Mouse (Mus musculus): Measurements from ENCODE around the gene Prpf40b.
"Not testable (repeated sequence)": the region's sequence is repeated elsewhere in the genome, so short reads cannot be mapped to it uniquely, and the experiment has no call there.

The Prpf40b gene

GRCm38 (mm10) chr15:99294813-99295374, at the start of gene Prpf40b:
Prpf40b (plus strand) TSS chr15:99295087.
- peak; percentile 85 to 90 for DNase-seq

DNA sequence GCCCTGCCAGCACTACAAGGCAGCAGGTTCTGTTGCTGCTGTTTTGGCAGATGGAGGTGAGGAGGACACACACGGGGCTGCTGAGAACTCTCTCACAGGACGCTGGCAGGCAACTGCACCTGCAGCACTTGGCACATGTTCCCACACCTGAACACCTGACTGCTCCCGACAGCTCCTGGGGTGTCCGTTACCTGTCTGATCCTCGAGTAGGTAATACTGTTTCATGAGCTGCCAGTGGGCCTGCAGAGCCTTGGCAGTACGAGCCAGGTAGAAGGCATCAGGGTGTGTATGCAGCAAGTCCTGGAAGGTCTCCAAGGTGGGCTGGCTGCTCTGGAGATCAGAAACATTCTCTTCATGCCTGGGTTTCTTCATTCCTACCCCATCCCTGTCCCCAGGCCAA, 48.2 kb upstream of the Prpf40b start:
- DNase-seq, result not testable (repeated sequence)

- DNase-seq, result no peak
Measured at GRCm38 (mm10) chr15:99248972-99249371, 45.9 kb upstream of the Prpf40b start.

DNA sequence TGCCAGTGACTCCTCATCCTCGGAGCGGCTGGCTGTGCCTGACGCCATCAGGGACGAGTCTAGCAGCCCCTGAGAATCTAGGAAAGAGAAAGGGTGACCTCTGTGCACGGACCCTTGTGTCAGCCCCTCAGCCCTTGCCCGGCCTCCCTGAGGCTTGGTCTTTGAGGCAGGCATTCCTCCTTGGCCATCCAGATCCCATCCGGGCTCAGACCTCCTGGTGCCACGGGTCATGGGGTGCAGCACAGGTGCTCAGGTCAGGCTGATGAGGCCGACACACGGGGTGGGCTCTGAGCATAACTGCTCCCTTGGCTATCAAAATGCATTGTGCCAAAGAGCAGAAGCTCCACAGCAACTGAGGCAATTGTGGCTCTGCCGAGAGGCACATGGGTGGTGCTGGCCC, 44.9 kb upstream of the Prpf40b start:
- DNase-seq, result no peak

GRCm38 (mm10) chr15:99251111-99251510, 43.8 kb upstream of the Prpf40b start:
- DNase-seq, result peak in 1 of 2 experiments; percentile 29

- peak; percentile 95 to 96 for DNase-seq
Measured at GRCm38 (mm10) chr15:99251626-99252380, 43.1 kb upstream of the Prpf40b start, which contains the start of gene Mcrs1. Mcrs1 (minus strand) TSS chr15:99251961.

DNA sequence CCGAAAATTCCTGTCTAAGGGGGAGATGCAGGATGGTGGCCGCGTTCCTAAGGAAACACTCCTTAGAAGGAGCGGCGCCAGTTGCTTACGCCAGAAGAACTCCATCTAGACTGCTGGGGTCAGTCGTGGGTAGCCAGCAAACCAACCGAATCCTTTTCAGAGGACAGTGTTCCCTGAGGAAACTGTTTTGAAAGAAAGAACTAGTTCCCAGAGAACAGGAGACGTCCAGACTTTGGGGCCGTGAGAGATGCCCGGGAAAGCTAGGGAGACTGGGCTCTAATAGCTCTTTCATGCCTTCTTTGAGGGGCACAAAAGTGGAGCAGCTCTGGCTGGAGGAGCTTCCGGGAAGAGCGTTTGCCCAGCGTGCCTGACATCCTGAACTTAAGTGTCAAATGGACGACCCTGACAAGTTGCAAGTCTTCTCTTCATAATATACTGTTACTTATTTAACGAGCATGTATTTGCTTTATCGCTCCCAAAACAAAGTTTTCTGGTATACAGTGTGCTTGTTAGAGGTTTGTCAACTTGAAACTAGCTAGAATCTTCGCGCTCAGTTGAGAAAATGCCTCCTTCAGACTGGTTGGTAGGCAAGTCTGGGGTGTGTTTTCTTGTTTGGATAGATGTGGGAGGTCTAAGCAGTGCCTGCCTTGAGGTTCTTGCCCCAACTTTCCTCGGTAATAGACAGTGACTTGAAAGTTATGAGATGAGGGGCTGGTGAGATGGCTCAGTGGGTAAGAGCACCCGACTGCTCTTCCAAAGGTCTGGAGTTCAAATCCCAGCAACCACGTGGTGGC, 42.3 kb upstream of the Prpf40b start:
- no peak for DNase-seq

DNA sequence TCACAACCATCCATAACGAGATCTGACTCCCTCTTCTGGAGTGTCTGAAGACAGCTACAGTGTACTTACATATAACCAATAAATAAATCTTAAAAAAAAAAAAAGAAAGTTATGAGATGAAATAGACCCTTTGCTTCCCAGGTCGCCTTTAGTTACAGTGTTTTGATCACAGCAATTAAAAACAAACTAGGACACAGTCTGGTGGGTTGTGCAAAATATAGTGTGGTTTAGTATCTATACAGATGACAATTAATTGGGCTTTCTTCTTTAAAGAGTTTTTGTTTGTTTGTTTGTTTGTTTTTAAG, 41.8 kb upstream of the Prpf40b start:
- not testable (repeated sequence) for DNase-seq

DNA sequence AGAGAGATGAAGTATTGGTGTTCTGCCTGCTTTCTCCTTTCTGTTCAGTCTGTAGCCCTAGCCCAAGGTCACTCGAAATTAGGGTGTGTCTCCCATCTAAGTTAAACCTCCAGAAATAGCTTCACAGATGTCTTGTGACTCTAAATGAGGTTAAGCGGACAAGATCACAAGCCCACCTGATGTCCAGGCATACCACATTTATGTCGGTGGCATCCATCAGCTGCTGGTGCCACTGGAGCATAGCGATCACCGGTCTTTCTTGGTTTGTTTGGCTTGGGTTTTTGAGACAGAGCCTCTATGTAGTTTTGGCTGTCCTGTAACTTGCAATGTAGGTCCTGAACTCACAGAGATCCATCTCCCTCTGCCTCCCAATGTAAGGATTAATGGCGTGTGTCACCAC, 41.1 kb upstream of the Prpf40b start:
- DNase-seq, result no peak

DNA sequence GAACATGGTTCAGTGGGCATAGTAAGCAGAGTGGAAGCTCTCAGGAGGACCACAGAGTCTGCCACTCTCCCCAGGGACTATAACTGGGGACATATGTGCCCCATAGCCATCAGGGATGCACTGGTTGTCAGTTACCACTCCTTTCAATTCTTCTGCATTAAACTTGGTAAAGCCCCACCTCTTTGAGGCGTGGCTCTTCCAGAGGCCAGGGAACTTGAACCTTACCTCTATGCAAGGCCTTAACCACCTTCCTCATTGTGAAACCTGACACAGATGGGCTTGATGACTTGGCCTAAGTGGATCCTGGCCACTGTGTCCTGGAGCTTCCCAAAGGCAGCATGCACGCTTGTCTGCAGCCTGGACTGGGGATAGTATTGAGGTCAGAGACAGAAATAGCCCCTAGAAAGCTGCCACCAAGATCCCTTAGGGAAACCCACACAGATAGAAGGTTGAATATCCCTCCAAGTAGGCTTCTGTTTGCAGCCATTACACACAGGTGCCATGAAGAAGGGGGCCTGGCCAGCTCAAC, 40.3 kb upstream of the Prpf40b start:
- no peak for DNase-seq

DNA sequence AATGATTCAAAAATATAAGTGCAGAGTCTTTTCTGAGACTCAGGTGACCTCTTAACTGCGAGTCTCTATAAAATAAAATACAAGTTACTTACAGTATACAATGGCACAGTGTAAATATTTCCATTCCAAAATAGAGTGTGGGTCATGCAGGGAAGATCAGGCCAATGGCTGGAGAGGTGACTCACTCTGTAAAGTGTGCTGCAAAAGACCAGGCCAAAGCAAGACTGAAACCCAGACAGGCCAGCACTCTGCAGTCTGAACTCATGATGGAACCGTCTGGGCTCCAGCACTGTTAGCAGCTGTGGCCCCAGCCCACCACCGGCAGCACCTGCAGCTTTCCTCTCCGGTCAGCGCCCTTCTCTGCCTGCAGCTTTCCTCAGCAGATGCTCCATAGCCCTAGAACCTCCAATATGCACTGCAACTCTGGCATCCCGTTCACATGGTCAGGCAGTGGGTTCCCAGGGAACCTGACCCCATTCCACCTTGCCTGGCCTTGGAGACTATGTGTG, 39.6 kb upstream of the Prpf40b start:
- no peak for DNase-seq

DNA sequence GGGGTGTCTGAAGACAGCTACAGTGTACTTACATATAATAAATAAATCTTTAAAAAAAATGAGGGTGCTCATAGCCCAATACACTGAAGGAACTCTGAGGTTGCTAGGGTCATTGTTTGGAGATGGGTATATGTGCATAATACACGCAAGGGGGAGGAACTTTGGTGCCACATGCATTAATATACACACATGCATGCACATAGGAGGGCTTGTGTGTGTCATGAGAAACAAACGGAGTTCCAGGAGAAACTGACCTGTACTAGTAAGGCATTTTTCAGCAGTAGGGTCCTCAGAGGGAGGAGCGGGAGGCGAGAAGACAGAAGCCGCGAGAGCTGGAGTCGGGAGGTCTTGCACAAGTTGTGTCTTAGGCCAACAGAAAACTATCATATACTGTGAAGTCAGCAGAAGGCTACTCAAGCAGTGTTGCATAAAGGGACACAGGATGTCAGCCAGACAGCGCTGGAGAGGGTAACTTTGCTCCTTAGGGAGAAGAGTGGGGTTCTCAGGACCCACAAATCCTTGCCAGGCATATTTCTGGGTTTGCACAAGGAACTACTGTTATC, 35.6 kb upstream of the Prpf40b start:
- DNase-seq, result no peak

GRCm38 (mm10) chr15:99259730-99260252, 35.1 kb upstream of the Prpf40b start:
- DNase-seq, result peak; percentile 45 to 56

DNA sequence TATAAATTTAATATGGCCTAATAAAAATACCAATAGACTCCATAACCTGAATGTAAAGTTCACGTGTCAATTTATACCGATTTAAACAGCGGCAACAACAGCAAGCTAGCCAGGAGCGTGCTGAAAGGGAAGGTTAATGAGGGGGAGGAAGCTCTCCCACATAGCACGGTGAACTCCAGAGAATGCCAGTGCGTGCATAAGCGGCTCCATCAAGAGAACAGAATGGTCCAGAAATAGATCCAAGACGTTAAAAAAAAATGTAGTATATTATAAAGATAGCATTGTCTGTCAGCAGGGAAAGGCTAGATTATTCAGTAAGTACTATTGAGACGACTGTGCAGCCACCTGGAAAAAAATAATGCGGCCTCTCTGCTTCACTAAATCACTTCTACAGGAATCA, 32.2 kb upstream of the Prpf40b start:
- DNase-seq, result no peak

- DNase-seq, result no peak
Measured at GRCm38 (mm10) chr15:99264363-99264762, 30.5 kb upstream of the Prpf40b start.

- DNase-seq, result peak; percentile 68 to 69
Measured at GRCm38 (mm10) chr15:99265679-99266078, 29.2 kb upstream of the Prpf40b start.

DNA sequence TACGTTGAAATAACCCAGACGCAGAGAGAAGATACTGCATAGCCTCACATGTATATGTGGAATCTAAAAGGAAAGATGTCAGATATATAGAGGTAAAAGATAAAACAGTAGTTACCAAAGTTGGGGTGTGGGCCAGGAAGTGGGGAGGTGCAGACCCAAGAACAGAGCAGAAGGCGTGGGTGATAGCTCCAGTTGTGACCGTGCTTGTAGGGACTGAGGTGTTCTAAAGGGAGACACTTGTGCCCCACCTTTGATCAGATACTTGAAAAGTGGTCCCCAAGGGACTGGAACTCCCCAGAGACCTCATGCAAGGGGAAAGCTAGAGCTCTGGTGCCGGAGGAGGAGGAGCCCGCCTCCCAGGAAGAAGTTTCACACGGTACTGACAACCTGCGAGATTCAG, 18.8 kb upstream of the Prpf40b start:
- DNase-seq, result peak; percentile 15 to 30

GRCm38 (mm10) chr15:99278271-99278670, 16.6 kb upstream of the Prpf40b start:
- no peak for DNase-seq

DNA sequence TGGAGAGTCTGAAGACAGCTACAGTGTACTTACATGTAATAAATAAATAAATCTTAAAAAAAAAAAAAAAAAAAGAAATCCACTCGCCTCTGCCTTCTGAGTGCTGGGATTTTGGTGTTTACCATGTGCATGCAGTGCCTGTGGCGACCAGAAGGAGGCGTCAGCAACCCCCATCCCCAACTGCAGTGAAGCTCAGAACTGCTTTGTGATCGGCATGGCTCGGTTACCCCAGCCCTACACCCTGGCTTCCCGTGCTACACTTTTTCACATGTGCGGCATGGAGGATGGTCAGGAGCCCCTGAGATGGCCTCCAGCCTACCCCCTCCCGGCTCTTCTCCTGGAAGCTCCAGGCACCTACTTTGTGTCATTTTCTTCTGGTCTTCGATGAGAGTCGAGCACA, 11.4 kb upstream of the Prpf40b start:
- DNase-seq, result peak in 1 of 2 experiments; percentile 16

GRCm38 (mm10) chr15:99284527-99285188, 10.2 kb upstream of the Prpf40b start:
- DNase-seq, result no peak

- no peak for DNase-seq
Measured at GRCm38 (mm10) chr15:99285189-99285535, 9.7 kb upstream of the Prpf40b start.

- DNase-seq, result no peak
Measured at GRCm38 (mm10) chr15:99290586-99290985, 4.3 kb upstream of the Prpf40b start.

Data from thymus, postnatal 36 days (tissue).